Mouse (Mus musculus) heart, embryonic 15.5 days (tissue): ENCODE data around the gene Gng13. TPM values are rescaled to one million over a fixed set of nuclear protein-coding genes. Genes with fewer than 3 reads are reported as not detected.
"Not testable (repeated sequence)": the region's sequence is repeated elsewhere in the genome, so short reads cannot be mapped to it uniquely, and the experiment has no call there.

Experiments used
- ATAC-seq: fragments of 200-750 bp; cut with Nextera tagmentation; replicated peaks from 2 replicates; pipeline ENCODE4 v1.8.0; 2017; ENCODE audit warnings: low read depth, moderate TSS enrichment; ENCODE audit not compliant: insufficient number of reproducible peaks, insufficient read depth, low FRiP score
- H3K27ac ChIP-seq: fragments of 300-500 bp; sonication (generic); 2 replicates; pipeline ENCODE4 v1.5.1; 2015; ENCODE audit warnings: mild to moderate bottlenecking, inconsistent platforms
- H3K27me3 ChIP-seq: fragments of 300-500 bp; sonication (generic); 2 replicates; pipeline ENCODE4 v1.6.1; 2015; ENCODE audit warnings: inconsistent platforms
- H3K36me3 ChIP-seq: fragments of 300-500 bp; sonication (generic); 2 replicates; pipeline ENCODE4 v1.6.1; 2015; ENCODE audit warnings: mild to moderate bottlenecking, inconsistent platforms
- H3K4me1 ChIP-seq: fragments of 300-500 bp; sonication (generic); replicated peaks from 2 replicates; pipeline ENCODE4 v1.6.1; 2015; ENCODE audit warnings: inconsistent platforms
- H3K4me2 ChIP-seq: fragments of 300-500 bp; sonication (generic); 2 replicates; pipeline ENCODE4 v1.6.1; 2015; ENCODE audit warnings: inconsistent platforms, mild to moderate bottlenecking, moderate library complexity
- H3K4me3 ChIP-seq: fragments of 300-500 bp; sonication (generic); 2 replicates; pipeline ENCODE4 v1.5.1; 2015; ENCODE audit warnings: mild to moderate bottlenecking, inconsistent platforms
- H3K9ac ChIP-seq: fragments of 300-500 bp; sonication (generic); 2 replicates; pipeline ENCODE4 v1.6.1; 2015; ENCODE audit warnings: mild to moderate bottlenecking, inconsistent platforms
- H3K9me3 ChIP-seq: fragments of 300-500 bp; sonication (generic); replicated peaks from 2 replicates; pipeline ENCODE4 v1.6.1; 2016; ENCODE audit warnings: inconsistent platforms
- WGBS: fragments of 180-500 bp; shearing (Covaris S2); methylation state at CpG from one replicate; pipeline ENCODE4 v1.1.7; 2015; ENCODE audit warnings: mixed read lengths; 5-methylcytosine and 5-hydroxymethylcytosine counted together
- polyA plus RNA-seq: library from polyadenylated mRNA; unstranded; fragments of >200 nt; fragmentation: Nextera tagmentation; extraction: Ambion mirVana; gene quantifications from 2 replicates; pipeline ENCODE4 v1.2.1, GENCODE M21; 2015

Gene Gng13
- polyA plus RNA-seq, 1 experiment from 2014 or later: 2.0 TPM

- Histone ChIP-seq H3K4me2 (no peak overlapping the region), H3K36me3 (no peaks in the 10 kb centered on the region), H3K27ac (no peak overlapping the region), H3K9me3 (no peaks in the 10 kb centered on the region), H3K4me1 (no peaks in the 10 kb centered on the region), H3K9ac (no peak overlapping the region), H3K4me3 (no peak overlapping the region), H3K27me3 (no peaks in the 10 kb centered on the region)
- ATAC-seq: no peak
- 72% methylated on average over 5 of the region's 5 CpGs for WGBS
Measured at GRCm38 (mm10) chr17:25735246-25735645, 18.3 kb downstream of the Gng13 start.

GRCm38 (mm10) chr17:25735745-25736144 is 18.8 kb downstream of the Gng13 start, which contains the start of gene Mslnl:
Gene Mslnl (plus strand): TSS chr17:25736042.
- WGBS: 79% methylated on average over 3 of the region's 3 CpGs
- Histone ChIP-seq H3K4me2 (no peak within 1 kb of the TSS), H3K27me3 (no peaks in the 10 kb centered on the region), H3K9me3 (no peaks in the 10 kb centered on the region), H3K9ac (no peak within 1 kb of the TSS), H3K4me1 (no peaks in the 10 kb centered on the region), H3K4me3 (no peak within 1 kb of the TSS), H3K27ac (no peak within 1 kb of the TSS), H3K36me3 (no peaks in the 10 kb centered on the region)
- ATAC-seq: no peak

- Histone ChIP-seq H3K4me3 (no peak overlapping the region), H3K4me1 (no peaks in the 10 kb centered on the region), H3K4me2 (no peak overlapping the region), H3K36me3 (no peaks in the 10 kb centered on the region), H3K27me3 (no peaks in the 10 kb centered on the region; the same call in 1 of the 2 replicates), H3K27ac (no peak overlapping the region), H3K9me3 (no peaks in the 10 kb centered on the region), H3K9ac (no peak overlapping the region)
- ATAC-seq: no peak
- 72% methylated on average over 7 of the region's 7 CpGs for WGBS
Measured at GRCm38 (mm10) chr17:25738861-25739260, 21.9 kb downstream of the Gng13 start.

GRCm38 (mm10) chr17:25741471-25741870 is 24.5 kb downstream of the Gng13 start:
- H3K27me3 ChIP-seq, H3K4me3 ChIP-seq, H3K4me1 ChIP-seq, H3K4me2 ChIP-seq, H3K27ac ChIP-seq, H3K9ac ChIP-seq, ATAC-seq, H3K9me3 ChIP-seq, H3K36me3 ChIP-seq: not testable (repeated sequence)
- 66% methylated on average over 12 of the region's 12 CpGs for WGBS

GRCm38 (mm10) chr17:25743831-25744230 is 26.9 kb downstream of the Gng13 start:
- H3K9me3 ChIP-seq: no peaks in the 10 kb centered on the region
- no peak overlapping the region for H3K27ac ChIP-seq
- peaks cover 5% of the 10 kb centered on the region for H3K27me3 ChIP-seq
- ATAC-seq: no peak
- H3K4me1 ChIP-seq: no peaks in the 10 kb centered on the region
- no peaks in the 10 kb centered on the region for H3K36me3 ChIP-seq
- WGBS: 88% methylated on average over 9 of the region's 9 CpGs
- no peak overlapping the region for H3K4me2 ChIP-seq
- no peak overlapping the region for H3K9ac ChIP-seq
- H3K4me3 ChIP-seq: no peak overlapping the region

GRCm38 (mm10) chr17:25744311-25744710 is 27.3 kb downstream of the Gng13 start:
- H3K4me1 ChIP-seq: no peaks in the 10 kb centered on the region
- WGBS: 69% methylated on average over 10 of the region's 10 CpGs
- H3K27me3 ChIP-seq: peaks cover 5% of the 10 kb centered on the region
- no peaks in the 10 kb centered on the region for H3K36me3 ChIP-seq
- H3K4me2 ChIP-seq: no peak overlapping the region
- H3K9ac ChIP-seq: no peak overlapping the region
- H3K27ac ChIP-seq: no peak overlapping the region
- H3K4me3 ChIP-seq: no peak overlapping the region
- H3K9me3 ChIP-seq: no peaks in the 10 kb centered on the region
- no peak for ATAC-seq

- Histone ChIP-seq H3K4me1 (peaks cover 8% of the 10 kb centered on the region), H3K9ac (no peak overlapping the region), H3K9me3 (no peaks in the 10 kb centered on the region), H3K27ac (no peak overlapping the region), H3K4me2 (no peak overlapping the region), H3K4me3 (no peak overlapping the region), H3K27me3 (peaks cover 9% of the 10 kb centered on the region), H3K36me3 (no peaks in the 10 kb centered on the region)
- ATAC-seq: no peak
- WGBS: 83% methylated on average over 4 of the region's 4 CpGs
Measured at GRCm38 (mm10) chr17:25748238-25748637, 31.3 kb downstream of the Gng13 start.

- ATAC-seq: no peak
- H3K27ac ChIP-seq: no peak overlapping the region
- no peaks in the 10 kb centered on the region for H3K9me3 ChIP-seq
- 89% methylated on average over 6 of the region's 6 CpGs for WGBS
- H3K4me1 ChIP-seq: peaks cover 8% of the 10 kb centered on the region
- no peak overlapping the region for H3K4me3 ChIP-seq
- no peak overlapping the region for H3K4me2 ChIP-seq
- H3K27me3 ChIP-seq: peaks cover 8% of the 10 kb centered on the region
- no peak overlapping the region for H3K9ac ChIP-seq
- H3K36me3 ChIP-seq: no peaks in the 10 kb centered on the region
Measured at GRCm38 (mm10) chr17:25749314-25749713, 32.3 kb downstream of the Gng13 start.

GRCm38 (mm10) chr17:25751446-25751845 is 34.5 kb downstream of the Gng13 start:
- no peak overlapping the region for H3K27ac ChIP-seq
- no peaks in the 10 kb centered on the region for H3K9me3 ChIP-seq
- ATAC-seq: no peak

GRCm38 (mm10) chr17:25754241-25754640 is 37.3 kb downstream of the Gng13 start, which contains the start of gene Msln:
Gene Msln (minus strand): TSS chr17:25754378.
- no peaks in the 10 kb centered on the region for H3K36me3 ChIP-seq
- peaks cover 10% of the 10 kb centered on the region for H3K4me1 ChIP-seq
- no peak within 1 kb of the TSS for H3K4me3 ChIP-seq
- H3K27me3 ChIP-seq: 0 out of 2 replicates have a peak, but pooled peaks cover 7% of the 10 kb centered on the region
- no peak for ATAC-seq
- H3K9ac ChIP-seq: no peak within 1 kb of the TSS
- no peak within 1 kb of the TSS for H3K27ac ChIP-seq
- 83% methylated on average over 9 of the region's 9 CpGs for WGBS
- H3K9me3 ChIP-seq: no peaks in the 10 kb centered on the region
- no peak within 1 kb of the TSS for H3K4me2 ChIP-seq

More at GRCm38 (mm10) chr17:25751446-25751845, 34.5 kb downstream of the Gng13 start:
- Histone ChIP-seq H3K4me1 (peaks cover 8% of the 10 kb centered on the region), H3K36me3 (no peaks in the 10 kb centered on the region), H3K4me2 (no peak overlapping the region), H3K27me3 (0 out of 2 replicates have a peak, but pooled peaks cover 3% of the 10 kb centered on the region), H3K4me3 (no peak overlapping the region), H3K9ac (no peak overlapping the region)
- WGBS: 18% methylated on average over 5 of the region's 5 CpGs

- no peak overlapping the region for H3K9ac ChIP-seq
- H3K9me3 ChIP-seq: no peaks in the 10 kb centered on the region
- no peak overlapping the region for H3K4me2 ChIP-seq
- WGBS: 70% methylated on average over 4 of the region's 4 CpGs
- no peak overlapping the region for H3K27ac ChIP-seq
- H3K36me3 ChIP-seq: no peaks in the 10 kb centered on the region
- peaks cover 10% of the 10 kb centered on the region for H3K4me1 ChIP-seq
- no peak for ATAC-seq
- 0 out of 2 replicates have a peak, but pooled peaks cover 8% of the 10 kb centered on the region for H3K27me3 ChIP-seq
- no peak overlapping the region for H3K4me3 ChIP-seq
Measured at GRCm38 (mm10) chr17:25755086-25755485, 38.1 kb downstream of the Gng13 start.

GRCm38 (mm10) chr17:25755627-25756377 is 38.8 kb downstream of the Gng13 start:
- H3K27ac ChIP-seq: no peak overlapping the region
- H3K27me3 ChIP-seq: 0 out of 2 replicates have a peak, but pooled peaks cover 8% of the 10 kb centered on the region
- no peaks in the 10 kb centered on the region for H3K36me3 ChIP-seq
- H3K4me1 ChIP-seq: peaks cover 10% of the 10 kb centered on the region
- H3K4me2 ChIP-seq: no peak overlapping the region
- no peak for ATAC-seq
- no peak overlapping the region for H3K4me3 ChIP-seq
- H3K9me3 ChIP-seq: no peaks in the 10 kb centered on the region
- WGBS: 30% methylated on average over 4 of the region's 4 CpGs
- H3K9ac ChIP-seq: no peak overlapping the region
